Mouse (Mus musculus) spleen, adult 2 months (tissue): Measurements from ENCODE around the gene Tnfrsf26. TPM values are rescaled to one million over a fixed set of nuclear protein-coding genes. Genes with fewer than 3 reads are reported as not detected.

ENCODE experiments used
- DNase-seq, 2 experiments: peaks; one replicate each; pipeline versions ENCODE4 v3.0.0 to v3.0.0-alpha.2; 2012 to 2021; ENCODE audit warnings: low spot score in 2 of 2, low read depth in 1 of 2
- H3K27ac ChIP-seq: fragments of 200-500 bp; 2 replicates; pipeline ENCODE4 v1.5.1; 2012; ENCODE audit warnings: low read length, inconsistent platforms; ENCODE audit not compliant: insufficient read depth
- H3K27me3 ChIP-seq: fragments of 200-500 bp; 2 replicates; pipeline ENCODE4 v1.6.1; 2012; ENCODE audit warnings: mild to moderate bottlenecking, moderate library complexity, low read length, inconsistent platforms; ENCODE audit not compliant: control insufficient read depth, insufficient read depth
- H3K36me3 ChIP-seq: fragments of 200-500 bp; 2 replicates; pipeline ENCODE4 v1.6.1; 2012; ENCODE audit warnings: mild to moderate bottlenecking, low read length, inconsistent platforms; ENCODE audit not compliant: control insufficient read depth, insufficient read depth
- H3K4me1 ChIP-seq: fragments of 200-500 bp; 2 replicates; pipeline ENCODE4 v1.6.1; 2011; ENCODE audit warnings: inconsistent platforms; ENCODE audit not compliant: control insufficient read depth, insufficient read depth, insufficient read length
- H3K4me3 ChIP-seq: fragments of 200-500 bp; 2 replicates; pipeline ENCODE4 v1.5.1; 2011; ENCODE audit warnings: mild to moderate bottlenecking, inconsistent platforms; ENCODE audit not compliant: insufficient read depth, insufficient read length; ENCODE audit errors: extremely low read depth
- CTCF ChIP-seq: fragments of 200-500 bp; IDR thresholded peaks from 2 replicates; pipeline ENCODE4 v1.5.1; 2011; ENCODE audit warnings: mild to moderate bottlenecking, inconsistent platforms; ENCODE audit not compliant: insufficient read depth, insufficient read length, insufficient replicate concordance; ENCODE audit errors: extremely low read depth
- POLR2A ChIP-seq: fragments of 200-500 bp; IDR thresholded peaks from 2 replicates; pipeline ENCODE4 v1.6.1; 2011; ENCODE audit warnings: low read depth, low read length, inconsistent platforms
- WGBS: fragments of 180-500 bp; shearing (Covaris S2); methylation state at CpG from one replicate; pipeline ENCODE4 v1.1.7; 2018; 5-methylcytosine and 5-hydroxymethylcytosine counted together
- polyA plus RNA-seq: library from polyadenylated mRNA; depleted of rRNA; stranded (reverse); fragments of >200 nt; gene quantifications from 2 replicates; pipeline ENCODE4 v1.2.3, GENCODE M21; 2012

Tnfrsf26 gene
- polyA plus RNA-seq, 1 experiment: 3.2 TPM

- H3K36me3 ChIP-seq: no peaks in the 10 kb centered on the region
- H3K4me3 ChIP-seq: no peak overlapping the region
- TF ChIP-seq CTCF (no peak), POLR2A (no peak)
- no peaks in the 10 kb centered on the region for H3K4me1 ChIP-seq
- no peak overlapping the region for H3K27ac ChIP-seq
- 90% methylated on average over 1 of the region's 1 CpGs for WGBS
- DNase-seq: no peak
- H3K27me3 ChIP-seq: no peaks in the 10 kb centered on the region
Measured at GRCm38 (mm10) chr7:143636674-143637073, 8.2 kb upstream of the Tnfrsf26 start.

- TF ChIP-seq POLR2A (no peak), CTCF (no peak)
- no peak for DNase-seq
- no peak overlapping the region for H3K27ac ChIP-seq
- no peak overlapping the region for H3K4me3 ChIP-seq
- no peaks in the 10 kb centered on the region for H3K36me3 ChIP-seq
- 89% methylated on average over 2 of the region's 2 CpGs for WGBS
- no peaks in the 10 kb centered on the region for H3K27me3 ChIP-seq
- peaks cover 7% of the 10 kb centered on the region; the same call in 1 of the 2 replicates for H3K4me1 ChIP-seq
Measured at GRCm38 (mm10) chr7:143631503-143631902, 3.0 kb upstream of the Tnfrsf26 start.

GRCm38 (mm10) chr7:143629501-143629900 is 979 bp upstream of the Tnfrsf26 start:
- 6% methylated on average over 1 of the region's 1 CpGs for WGBS
- no peaks in the 10 kb centered on the region for H3K27me3 ChIP-seq
- H3K36me3 ChIP-seq: no peaks in the 10 kb centered on the region
- H3K4me3 ChIP-seq: no peak overlapping the region
- TF ChIP-seq CTCF (no peak), POLR2A (no peak)
- peaks cover 17% of the 10 kb centered on the region for H3K4me1 ChIP-seq
- no peak for DNase-seq
- H3K27ac ChIP-seq: peak overlapping the region; percentile 54; the same call in 1 of the 2 replicates

GRCm38 (mm10) chr7:143627555-143628286 is 801 bp downstream of the Tnfrsf26 start:
- no peak for TF ChIP-seq CTCF
- no peak; the same call in 1 of the 2 replicates for TF ChIP-seq POLR2A
- WGBS: 1% methylated on average over 10 of the region's 10 CpGs
- Histone ChIP-seq H3K27me3 (no peaks in the 10 kb centered on the region), H3K4me1 (peaks cover 17% of the 10 kb centered on the region), H3K4me3 (peak overlapping the region; percentile 57), H3K27ac (peak overlapping the region; percentile 86), H3K36me3 (no peaks in the 10 kb centered on the region)
- DNase-seq: peak in 1 of 2 experiments; percentile 17

GRCm38 (mm10) chr7:143626178-143626577 is 2.3 kb downstream of the Tnfrsf26 start:
- Histone ChIP-seq H3K4me3 (peak overlapping the region; percentile 31; the same call in 1 of the 2 replicates), H3K36me3 (no peaks in the 10 kb centered on the region), H3K27me3 (no peaks in the 10 kb centered on the region), H3K27ac (peak overlapping the region; percentile 76), H3K4me1 (peaks cover 17% of the 10 kb centered on the region)
- no peak for TF ChIP-seq CTCF
- TF ChIP-seq POLR2A: no peak
- DNase-seq: no peak
- 17% methylated on average over 2 of the region's 2 CpGs for WGBS

GRCm38 (mm10) chr7:143625151-143625550 is 3.4 kb downstream of the Tnfrsf26 start:
- peak in 1 of 2 experiments; percentile 54 for DNase-seq
- TF ChIP-seq POLR2A (no peak), CTCF (no peak)

GRCm38 (mm10) chr7:143624561-143624960 is 4.0 kb downstream of the Tnfrsf26 start:
- Histone ChIP-seq H3K36me3 (0 out of 2 replicates have a peak, but pooled peaks cover 1% of the 10 kb centered on the region), H3K27me3 (no peaks in the 10 kb centered on the region), H3K4me3 (0 out of 2 replicates have a peak overlapping the region, but pooled peaks have one; percentile 21), H3K27ac (peak overlapping the region; percentile 58; the same call in 1 of the 2 replicates), H3K4me1 (peaks cover 17% of the 10 kb centered on the region)
- TF ChIP-seq CTCF: no peak
- TF ChIP-seq POLR2A: no peak
- 38% methylated on average over 3 of the region's 3 CpGs for WGBS
- no peak for DNase-seq

More at GRCm38 (mm10) chr7:143625151-143625550, 3.4 kb downstream of the Tnfrsf26 start:
- H3K4me1 ChIP-seq: peaks cover 17% of the 10 kb centered on the region
- H3K4me3 ChIP-seq: no peak overlapping the region
- peak overlapping the region; percentile 49; the same call in 1 of the 2 replicates for H3K27ac ChIP-seq
- 26% methylated on average over 5 of the region's 5 CpGs for WGBS
- 0 out of 2 replicates have a peak, but pooled peaks cover 1% of the 10 kb centered on the region for H3K36me3 ChIP-seq
- no peaks in the 10 kb centered on the region for H3K27me3 ChIP-seq
